Mouse (Mus musculus) lung, adult 2 months (tissue): ENCODE measurements around the gene Olfr1324.

Experiments used
- CTCF ChIP-seq: fragments of 200-500 bp; IDR thresholded peaks from 2 replicates; pipeline ENCODE4 v1.5.1; 2011; ENCODE audit warnings: mild to moderate bottlenecking, low read length, control low read depth; ENCODE audit not compliant: insufficient read depth
- POLR2A ChIP-seq: fragments of 200-500 bp; IDR thresholded peaks from 2 replicates; pipeline ENCODE4 v1.6.1; 2011; ENCODE audit warnings: low read depth, mild to moderate bottlenecking, control low read depth, low read length, borderline replicate concordance; ENCODE audit errors: extremely low read depth

DNA sequence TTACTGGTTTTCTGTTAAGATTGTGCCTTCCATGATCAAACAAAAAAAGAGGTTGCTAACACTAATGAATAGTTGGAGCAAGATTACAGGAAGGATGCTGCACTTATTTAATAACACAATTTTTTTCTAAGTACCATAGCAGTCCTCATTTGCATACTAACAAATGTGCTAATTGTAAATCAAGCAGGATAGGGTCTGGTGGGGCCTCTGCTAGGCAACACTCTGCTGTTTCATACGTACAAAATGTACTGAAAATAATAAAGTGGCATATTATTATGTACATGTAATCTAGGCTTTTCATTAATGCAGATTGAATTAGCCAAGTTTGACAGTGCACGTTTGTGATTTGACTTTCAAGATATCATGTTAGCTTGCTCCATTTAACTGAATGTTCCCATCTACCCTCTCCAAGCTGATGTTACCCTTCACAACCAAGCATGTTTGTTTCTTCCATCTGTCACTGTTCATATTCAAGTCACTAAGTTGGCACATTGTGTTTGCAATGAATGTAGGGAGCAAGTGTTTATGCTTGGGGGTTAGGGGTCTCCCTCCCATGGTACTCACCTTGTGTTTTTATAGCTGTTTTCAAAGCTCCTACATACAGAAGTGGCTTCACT is 478 bp downstream of the Olfr1324 start:
- no peak for TF ChIP-seq POLR2A
- no peak for TF ChIP-seq CTCF
